Mouse (Mus musculus) layer of hippocampus, adult 11-12 months (tissue): ENCODE measurements around the gene Dgkz.

Source experiments
- DNase-seq: peaks from one replicate; pipeline ENCODE4 v3.0.0; 2022; ENCODE audit warnings: low spot score

Gene Dgkz

DNA sequence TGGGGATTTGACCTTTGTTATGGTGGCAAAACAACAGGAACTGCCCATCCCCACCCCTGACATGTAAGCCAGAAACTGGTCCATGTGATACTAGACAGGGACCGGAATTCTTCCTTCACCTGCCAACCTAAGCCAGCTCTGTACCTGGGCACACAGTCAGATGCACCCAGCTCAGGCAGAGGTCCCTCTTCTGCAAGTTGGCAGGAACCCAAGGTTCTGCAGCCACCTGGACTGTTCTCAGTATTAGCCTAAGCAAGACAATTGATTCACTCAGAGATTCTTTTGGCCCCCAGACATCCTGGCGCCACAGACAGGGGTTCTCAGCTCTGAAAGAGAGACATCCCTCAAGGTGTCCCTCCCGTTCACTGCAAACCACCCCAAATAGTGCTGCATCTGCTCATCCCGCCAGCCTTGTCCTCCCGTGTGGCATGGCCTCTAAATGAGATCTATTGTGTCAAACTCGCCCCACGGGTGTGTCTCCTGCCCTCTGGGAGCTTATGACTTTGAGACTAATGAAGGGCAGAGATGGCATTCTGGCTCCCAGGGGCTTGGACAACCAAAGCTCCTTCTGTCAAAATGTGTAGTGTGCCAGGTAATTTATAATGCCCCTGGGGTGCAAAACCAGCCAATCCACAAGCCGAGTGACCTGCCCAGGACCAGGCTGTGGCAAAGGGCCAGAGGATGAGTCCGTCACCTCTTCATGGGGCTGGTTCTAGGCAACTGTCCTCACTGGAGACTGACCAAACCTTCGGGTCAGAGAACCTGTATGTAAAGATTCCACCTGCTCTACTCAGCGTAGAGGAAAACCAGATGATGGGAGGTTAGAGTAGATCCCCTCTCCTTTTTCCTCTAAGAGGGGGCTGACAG is 15.9 kb downstream of the Dgkz start:
- DNase-seq, result no peak

DNA sequence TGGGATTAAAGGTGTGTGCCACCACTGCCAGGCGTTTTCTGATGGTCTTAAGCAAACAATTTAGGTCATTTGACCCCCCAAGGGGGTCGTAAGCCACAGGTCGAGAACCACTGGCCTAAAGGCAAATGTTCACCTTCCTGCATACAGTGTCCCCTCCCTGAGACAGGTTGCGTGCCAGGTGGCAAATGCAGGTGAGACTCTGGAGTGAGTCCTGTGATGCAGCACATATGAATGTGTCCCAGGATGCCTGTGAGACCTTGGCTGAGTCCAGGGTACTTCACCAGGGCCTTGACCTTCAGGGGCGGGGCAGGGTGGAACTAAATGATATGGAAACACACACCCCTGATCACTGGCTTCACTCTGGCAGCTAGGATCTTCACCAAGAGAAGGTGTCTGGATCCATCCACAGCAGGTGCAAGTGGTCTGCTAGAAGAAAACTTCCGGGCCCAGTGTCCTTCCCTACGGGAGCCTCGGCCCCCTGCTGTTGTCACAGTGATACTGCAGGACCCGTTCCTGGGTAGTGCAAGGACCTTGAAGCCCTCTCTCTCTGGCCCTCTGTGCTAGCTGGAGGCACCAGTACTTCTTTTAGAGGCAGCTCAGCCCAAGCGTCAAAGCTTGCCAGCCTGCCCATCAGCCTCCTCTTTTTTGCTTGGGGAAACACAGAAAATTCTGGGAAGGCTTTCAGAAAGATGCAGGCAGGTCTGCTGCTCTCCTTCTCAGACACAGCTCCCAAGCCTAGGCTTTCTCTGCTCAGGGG is 16.8 kb downstream of the Dgkz start:
- peak; percentile 61 for DNase-seq

DNA sequence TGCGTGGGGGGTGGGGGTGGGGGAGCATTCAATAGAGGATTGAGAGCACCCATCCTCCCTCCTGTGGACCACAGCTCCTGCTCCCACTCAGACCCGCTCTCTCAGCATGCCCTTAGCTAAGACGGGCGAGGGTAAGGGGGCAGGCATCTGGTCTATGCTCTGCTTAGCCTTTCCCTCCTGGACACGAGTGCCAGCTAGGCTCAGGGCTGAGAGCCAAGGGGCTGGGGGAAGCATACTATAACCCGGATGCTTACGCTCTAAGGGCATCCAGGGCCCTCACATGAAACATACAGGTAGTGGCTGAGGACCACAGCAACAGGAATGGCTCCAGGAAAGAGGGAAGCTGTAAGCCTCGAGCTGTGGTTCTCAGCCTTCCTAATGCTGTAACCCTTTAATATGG is 17.6 kb downstream of the Dgkz start:
- DNase-seq, result no peak

DNA sequence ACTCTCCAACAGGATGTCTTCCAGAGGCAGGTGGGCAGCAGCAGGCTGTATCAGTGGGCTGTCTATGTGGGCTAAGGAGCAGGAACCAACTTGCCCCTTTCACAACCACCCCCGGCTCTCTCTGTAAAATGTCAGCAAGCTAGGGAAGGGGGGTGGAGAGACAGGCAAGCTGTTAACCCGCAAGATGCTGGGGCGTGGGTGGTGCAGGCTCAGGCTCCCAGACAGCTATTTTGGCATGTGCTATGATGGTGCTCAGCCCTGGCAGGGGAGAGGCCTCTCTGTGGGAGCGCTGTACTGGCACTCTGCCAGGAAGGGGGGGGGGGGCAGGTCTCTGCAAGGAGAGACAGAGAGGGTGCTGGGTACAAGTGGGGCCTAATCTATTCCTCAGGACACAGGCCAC is 18.6 kb downstream of the Dgkz start:
- peak; percentile 91 for DNase-seq

DNA sequence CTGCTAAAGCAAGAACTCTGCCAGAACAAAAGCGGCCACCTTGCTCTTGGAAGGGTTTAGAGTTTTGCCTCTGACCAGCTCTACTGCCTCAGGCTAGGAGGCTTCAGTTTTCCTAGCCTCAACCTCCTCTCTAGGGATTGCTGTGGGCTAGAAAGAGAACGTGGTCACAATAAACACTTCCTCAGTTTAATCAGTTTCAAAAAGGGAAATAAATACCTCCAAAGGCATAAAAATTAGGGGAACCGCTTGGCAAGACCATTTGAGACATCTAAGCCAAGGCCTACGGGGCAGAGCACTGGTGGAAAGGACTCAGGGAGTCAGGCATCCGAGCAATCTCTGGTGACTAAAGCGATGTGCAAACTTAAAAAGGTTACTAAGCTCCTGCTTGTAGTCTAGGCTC is 19.8 kb downstream of the Dgkz start:
- DNase-seq, result no peak

DNA sequence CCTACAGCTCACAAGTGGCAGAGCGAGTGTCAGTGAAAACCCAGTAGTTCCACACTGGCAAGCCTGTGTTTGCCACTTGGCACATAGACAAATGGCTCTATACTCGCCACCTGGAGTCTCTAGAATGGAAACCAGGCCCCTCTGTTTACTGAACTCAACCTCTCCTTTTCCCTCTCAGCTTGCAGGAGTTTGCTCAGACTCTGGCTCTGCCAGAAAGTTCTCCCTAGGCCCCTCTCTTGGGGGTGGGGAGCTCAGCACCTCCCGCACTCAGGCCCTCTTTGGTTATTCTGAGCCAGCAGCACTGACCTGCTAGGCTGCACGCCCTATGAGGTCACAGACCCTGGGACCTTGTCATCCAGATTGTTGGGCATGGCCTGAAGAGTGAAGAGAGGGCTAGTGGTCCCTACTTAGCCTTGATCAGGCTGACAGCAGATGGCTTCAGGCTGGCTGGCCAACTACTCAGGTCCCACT is 20.5 kb downstream of the Dgkz start:
- DNase-seq, result no peak

DNA sequence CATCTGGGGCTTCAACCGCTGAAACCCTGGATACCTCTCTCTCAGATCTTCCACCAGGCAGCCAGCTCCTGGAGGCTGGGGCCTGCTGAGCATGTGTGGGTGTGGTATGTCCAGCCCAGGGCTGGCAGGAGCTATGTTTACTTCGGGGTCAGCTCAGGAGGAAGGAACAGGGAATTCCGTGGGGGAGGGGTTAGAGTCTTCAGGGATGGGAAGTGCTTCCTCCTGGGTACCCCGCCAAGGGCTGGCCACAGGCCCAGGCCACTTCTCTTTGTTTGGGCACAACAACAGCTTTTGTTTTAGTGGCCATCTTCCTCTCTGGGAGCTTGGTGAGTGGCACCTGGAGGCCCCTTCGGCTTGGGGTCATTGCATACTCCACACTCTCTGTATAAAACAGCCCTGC is 21.8 kb downstream of the Dgkz start:
- DNase-seq, result no peak

DNA sequence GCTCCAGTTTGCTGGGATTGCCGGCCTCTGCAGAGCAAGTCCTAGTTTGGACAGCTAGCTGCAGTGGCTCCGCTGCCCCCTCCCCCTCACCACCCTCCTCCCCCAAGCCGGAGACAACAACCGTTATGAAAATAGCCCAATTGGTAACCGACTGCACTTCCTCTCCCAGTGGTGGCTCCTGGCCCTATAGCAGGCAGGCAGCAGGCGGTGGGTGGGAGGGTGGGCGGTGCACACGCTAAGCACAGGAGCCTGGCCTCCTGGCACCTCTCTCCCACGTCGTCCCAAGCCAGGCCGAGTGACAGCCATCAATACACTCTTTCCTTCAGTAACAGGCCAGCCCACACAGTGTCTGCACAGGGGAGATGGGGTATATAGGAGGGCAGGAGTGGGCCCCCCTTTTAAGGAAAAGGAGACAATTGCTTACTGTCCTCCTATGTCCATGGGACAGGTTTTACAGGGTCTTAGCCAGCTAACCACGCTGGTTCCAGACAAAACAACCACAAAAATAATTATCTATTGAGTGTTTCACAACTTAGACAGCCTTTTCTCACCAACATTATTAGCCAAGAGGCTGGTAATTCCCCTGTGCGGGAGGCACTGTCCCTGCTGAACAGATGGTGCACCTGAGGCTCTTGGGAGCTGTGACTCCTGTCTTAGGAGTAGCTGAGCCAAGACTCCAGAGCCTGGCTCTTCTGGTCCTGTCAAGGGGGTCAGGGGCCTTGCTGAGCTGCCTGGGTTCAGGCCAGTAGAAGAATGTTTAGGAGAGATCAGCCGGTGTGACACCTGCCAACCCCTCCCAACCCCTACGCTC is 25.2 kb downstream of the Dgkz start:
- no peak for DNase-seq

DNA sequence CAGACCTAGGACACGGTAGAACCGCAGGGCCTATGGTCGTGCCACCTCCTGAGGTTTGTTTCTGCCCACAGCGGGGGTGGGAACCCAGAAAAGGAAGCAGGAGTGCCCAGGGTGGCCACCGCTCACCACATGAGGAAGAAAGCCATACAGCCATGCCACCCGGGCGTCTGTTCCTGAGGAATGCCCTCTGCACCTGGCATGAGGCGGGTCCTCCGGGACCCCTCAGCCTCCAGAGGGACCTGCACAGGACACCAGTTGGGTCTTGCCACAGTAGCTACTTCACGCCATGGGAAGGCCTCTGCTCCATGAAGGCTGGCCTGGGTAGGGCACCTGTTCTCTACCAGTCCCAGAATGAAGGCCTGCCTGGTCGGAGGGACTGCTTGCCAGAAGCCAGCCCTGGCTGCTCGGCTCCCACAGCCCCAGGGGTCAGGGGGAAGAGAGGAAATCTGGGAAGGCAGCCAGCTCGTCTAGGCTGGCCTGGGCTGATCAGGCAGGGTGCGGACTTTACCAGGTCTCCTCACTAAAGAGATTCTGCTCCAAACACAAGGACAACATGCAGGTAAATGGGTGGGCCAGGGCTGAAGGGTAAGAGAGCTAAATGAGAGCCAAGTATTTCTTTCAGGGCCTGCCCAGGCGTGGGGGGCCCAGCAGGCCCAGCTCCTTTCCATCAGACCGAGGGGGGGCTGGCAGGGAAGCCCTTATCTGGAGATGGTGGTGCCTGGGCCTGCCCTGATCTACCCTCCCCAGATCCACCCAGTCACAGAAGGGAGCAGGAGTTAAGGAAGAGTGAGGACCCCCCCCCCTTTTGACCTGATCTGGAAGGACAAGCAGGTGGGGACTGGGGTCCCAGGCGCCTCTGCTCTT is 26.0 kb downstream of the Dgkz start:
- DNase-seq, result no peak

DNA sequence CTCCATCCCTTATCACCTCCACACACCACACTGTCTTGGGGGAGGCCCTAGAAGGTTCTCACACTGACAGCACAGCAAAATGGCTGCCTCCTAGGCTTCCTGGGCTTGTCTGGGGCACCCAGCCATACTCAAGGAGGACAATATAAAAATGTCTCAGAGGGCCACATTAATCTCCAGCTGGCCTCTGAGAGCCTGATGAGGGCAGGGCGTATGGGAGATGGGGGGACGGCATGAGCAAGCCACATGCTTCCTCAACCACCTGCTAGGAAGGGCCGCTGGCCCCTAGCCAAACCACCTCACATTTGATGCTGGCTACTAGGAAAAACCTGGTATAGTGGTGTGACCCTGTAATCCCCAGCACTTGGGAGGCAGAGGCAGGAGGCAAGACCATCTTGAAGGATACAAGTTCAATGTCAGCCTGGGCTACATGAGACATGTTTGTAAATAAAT is 26.8 kb downstream of the Dgkz start:
- DNase-seq, result no peak

DNA sequence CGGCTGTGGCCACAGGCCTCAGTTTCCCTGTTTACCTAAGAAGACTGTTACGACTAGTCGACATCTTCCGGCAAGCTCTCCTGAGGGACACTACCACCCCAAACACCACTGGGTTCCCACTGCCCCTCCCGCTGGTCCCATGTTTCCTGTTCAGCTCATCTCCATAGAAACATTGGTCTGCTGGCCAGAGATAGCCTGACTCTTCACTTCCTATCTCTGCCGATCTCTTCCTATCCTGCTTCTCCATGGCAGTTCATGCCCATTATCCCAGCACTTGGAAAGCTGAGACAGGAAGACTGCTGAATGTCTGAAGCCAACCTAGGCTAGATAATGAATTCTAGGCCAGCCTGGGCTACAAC is 27.5 kb downstream of the Dgkz start:
- no peak for DNase-seq

DNA sequence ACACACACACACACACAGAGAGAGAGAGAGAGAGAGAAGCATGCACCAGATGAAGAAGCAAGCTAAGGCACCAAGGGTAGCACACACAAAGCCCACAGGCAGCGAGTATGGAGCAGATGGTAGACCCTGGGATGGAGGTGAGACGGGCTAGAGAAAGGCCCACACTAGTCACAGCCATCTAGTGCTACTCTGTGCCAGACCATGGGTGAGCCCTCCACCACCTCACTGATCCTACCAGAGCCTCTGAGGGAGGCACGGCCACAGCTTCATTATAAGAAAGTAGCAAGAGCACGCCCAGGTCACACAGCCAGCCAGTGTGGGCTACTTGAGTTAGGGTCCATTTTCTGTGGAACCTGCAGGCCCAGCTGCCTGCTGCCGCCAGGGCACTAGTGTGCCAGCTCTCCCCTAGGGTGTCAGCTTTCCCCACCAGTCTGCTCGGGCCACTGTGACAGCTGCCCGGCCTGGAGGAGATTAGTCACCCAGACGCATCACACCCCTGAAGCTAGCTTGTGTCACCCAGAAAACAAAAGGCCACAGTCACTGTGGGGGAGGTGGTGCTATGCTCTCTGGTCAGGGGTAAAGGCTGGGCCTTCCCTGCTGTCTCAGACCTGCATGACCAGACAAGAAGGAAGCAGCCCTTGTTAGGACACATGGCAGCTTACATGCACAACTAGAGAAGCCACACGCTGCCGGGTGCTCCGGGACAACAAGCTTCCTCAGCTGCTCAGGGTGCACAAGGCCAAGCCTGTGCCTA is 28.1 kb downstream of the Dgkz start:
- DNase-seq, result peak; percentile 63

DNA sequence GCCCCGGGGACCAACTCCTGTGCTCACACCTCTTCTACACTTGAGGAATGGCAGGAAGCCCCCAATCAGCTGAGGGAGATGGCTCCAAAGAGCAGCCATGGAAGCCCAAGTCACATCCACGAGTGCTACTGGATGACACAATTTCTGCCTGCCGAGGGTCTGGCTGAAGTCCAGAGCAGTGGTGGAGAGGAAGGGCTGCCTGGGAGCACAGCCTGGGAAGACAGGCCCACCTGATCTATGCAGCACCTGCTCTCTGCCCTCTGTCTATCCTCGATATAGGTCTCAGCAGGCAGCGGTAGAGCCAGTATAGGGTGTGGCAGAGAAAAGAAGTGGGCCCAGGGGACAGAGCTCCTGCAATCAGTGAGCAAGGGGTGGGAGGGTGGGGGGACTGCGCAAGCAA is 28.8 kb downstream of the Dgkz start:
- no peak for DNase-seq

DNA sequence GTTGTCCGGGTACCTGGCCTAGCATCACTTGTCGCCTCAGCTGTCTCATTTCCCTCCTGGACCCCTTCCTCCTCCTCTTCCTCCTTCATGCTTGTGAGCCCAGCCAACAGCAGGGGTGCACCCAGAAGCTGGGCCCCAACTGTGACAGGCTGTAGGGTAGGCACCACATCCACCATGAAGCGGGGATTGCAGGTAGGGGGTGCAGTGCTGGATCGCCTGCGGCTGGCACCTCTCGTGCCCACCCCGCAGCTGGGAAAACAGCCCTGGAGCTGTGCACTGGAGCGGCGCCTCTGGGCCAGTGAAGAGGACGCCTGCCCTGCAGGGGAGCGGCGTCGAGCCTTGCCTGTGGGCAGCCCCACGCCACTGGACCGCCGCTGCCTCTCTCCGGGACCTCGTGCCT is 30.2 kb downstream of the Dgkz start, which contains the start of gene Gm9821:
Gene Gm9821 (plus strand): TSS at position 221 of the 400 bp plus-strand sequence.
- DNase-seq, result no peak

DNA sequence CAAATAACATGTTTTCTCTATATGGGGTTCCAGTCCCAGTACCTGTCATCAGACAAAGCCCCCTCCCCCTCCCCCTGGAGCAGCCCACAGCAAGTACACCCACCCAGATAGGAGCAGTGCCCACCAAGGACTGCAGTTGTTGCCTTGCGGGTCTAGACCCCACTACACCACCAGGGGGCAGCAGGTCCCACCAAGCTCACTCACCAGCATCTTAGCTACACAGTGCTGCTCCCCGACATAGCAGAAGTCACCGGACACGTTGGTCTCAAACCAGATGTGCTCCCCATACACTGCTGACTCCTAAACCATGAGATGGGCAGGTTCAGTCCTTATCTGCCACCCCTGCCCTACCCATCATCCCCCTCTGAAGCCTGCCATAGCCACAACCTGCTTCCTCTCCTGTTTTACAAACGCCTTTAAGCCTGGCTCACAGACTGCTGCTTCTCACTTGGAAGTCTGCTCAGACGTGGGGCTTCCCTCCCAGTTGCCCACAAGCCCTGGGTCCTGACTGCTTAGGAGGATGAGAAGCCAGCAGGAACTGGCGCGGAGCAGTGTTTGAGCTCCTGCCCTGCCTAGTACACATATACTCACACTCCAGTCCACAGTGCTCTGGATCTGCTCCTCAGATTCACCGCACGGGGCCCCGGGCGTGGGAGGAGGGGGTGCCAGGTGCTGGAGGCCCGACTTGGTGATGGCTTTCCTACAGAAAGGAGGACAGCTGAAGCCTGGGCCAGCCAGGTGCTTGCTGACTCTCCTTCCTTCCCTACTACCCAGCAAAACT is 31.3 kb downstream of the Dgkz start:
- peak; percentile 85 for DNase-seq

DNA sequence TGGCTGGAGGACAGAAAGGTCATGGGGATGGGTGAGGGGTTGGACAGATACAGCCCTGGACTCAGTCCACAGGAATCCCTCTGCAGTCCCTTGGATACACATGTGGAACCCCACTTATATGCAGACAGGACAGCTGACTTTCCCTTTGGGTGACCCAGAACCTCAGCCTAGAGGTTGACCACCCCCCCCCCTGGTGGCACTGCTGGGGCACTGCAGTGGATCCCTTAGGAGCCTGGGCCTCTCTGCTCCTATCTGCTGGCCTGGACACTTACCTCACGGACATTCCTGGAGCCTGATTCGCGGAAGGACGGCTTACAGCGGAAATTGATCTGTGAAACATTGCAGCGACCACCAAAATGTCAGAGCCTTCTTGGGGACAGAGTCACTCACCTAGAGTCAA is 33.3 kb downstream of the Dgkz start:
- no peak for DNase-seq

DNA sequence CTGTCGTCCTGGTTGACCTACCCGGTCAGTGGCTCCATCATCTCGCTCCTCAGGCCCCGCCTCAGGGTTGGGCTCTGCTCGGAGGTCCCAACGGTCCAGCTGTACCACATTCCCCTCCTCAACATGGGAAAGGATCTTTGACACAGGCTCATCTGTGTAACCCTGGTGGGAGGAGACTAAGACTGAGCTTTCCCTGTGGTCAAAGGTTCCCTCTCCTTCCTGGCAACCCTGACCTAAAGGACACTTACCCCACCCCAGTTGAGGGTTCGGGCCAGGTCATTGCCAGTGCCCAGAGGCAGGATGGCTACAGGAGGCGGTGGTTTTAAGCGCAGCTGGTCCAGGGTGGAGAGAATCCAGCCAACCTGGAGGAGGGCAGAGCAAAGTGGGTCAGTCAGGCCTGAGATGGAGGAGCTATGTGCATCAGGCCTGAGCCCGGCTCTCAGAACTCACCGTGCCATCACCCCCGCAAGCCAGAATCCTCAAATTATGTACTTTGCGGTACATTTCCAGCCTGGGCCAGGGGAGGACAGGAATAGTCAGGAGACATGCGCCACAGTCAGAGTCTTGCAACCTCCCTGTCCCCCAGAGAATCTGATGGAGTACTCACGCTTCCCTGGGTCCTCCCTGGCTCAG is 36.2 kb downstream of the Dgkz start:
- DNase-seq, result no peak

DNA sequence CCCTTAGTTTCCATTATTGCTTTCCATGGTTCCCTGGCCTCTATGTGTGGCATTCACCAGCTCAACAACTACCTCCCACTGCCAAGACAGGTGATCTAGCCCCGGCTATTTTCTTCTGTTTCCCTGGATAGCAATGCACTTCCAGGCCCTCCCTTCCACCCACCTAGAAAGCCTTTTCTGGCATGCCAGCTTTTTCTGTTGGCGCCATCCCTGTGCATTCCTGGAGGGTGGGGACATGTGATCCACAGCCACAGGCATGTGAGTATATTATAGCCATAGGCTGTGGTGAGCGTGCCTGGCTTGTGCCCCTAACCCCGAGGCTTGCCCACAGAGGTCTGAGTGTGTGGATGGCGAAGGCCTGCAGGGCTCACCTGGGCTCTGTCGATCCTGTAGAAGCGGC is 39.5 kb downstream of the Dgkz start:
- DNase-seq, result no peak

DNA sequence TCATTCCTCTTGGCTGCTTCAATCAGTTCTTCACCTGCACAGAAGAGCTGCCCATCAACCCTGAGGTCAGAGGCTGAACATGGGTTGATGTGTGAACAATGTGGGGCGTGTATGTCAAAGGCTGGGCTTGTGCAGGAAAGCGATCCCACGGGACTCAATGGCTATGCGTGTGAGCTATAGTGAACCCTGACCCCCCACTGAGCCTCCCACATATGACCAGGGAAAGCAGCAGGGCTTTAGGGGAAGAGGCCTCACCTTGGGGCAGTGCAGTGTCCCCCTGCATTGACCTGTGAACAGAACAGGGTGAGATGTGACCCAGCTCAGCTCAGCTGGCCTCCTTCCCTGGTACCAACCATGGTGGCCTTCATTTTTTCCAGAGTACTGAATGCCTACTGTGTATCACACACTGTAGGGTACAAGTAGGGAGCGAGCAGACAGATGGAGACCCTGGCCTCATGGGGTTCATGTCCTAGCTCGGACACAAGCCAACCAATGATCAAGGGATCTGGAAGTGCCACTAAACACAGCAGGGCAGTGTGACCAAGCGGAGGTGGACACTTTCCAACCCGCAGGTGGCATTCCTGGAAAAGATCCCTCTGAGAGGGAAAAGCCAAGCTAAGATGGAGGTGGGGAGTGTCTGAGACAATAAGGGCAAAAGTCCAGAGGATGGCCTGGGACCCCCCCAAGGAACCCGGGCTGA is 40.7 kb downstream of the Dgkz start:
- no peak for DNase-seq
